Mouse (Mus musculus) T-cell, adult 2 months (primary cell): ENCODE data around the gene Gm3411.
"Not testable (repeated sequence)": the region's sequence is repeated elsewhere in the genome, so short reads cannot be mapped to it uniquely, and the experiment has no call there.

Source experiments
- DNase-seq: peaks from one replicate; pipeline ENCODE4 v3.0.0; 2022; ENCODE audit warnings: low spot score

Gm3411 gene

DNA sequence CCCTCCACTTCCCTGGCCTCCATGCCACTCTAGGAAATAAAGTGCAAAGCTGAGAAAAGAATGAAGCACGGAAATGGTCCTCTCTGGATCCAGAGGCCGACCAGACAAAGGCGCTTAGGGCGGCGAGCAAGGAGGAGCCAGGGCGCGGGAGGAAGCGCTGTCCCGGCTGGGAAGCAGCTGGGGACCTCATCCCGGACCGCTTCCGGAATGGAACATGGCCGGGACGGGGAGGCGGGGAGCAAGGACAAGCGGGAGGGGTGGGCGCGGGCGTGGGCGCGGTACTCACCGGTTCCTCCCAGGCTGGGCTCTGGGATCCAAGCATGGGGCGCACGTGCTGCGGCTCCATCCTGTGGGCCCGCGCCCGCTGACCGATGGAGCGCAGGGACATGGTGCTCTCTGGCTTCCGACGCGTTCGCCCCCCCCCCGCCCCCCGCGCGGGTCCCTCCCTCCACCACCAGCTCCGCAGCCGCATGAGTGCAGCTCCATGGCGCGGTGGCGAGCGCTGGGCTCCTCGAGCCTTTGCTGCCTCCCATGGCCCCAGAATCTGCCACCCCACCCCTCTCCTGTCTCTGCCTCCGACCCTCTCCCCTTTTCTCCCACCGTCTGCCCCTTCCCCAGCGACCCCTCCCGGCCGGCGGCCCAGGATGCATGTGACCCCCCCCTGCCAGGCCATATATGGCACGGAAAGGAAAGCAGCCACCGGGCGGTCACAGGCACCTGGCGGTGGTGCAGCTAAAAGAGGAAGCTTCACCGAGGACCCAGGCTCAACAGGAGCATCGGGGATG, at the start of gene Gm3411:
Gene Gm3411, minus strand, starts transcription at position 320 of the 785 bp plus-strand sequence.
- not testable (repeated sequence) for DNase-seq

DNA sequence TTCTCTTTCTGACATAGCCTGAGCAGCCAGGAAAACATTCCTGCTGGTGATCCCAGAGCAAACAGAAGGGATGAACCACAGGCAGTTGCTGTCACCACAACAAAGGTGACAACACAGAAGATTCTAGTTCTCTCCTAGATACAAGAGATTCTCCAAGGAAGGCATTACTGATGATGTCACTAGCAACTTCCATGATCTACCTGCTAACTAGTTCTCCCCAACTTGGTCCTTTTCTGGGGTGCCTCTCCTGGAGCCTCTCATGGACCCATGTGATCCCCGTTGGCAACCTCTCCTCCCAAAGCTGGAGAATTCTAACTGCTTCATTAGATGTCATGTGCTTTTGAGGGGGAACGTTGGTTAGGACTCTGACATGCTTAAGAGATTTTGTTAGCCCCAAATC, 17.7 kb upstream of the Gm3411 start, which contains the start of gene Gm21103:
Gene Gm21103, minus strand, starts transcription at position 101 of the 400 bp plus-strand sequence.
- not testable (repeated sequence) for DNase-seq

DNA sequence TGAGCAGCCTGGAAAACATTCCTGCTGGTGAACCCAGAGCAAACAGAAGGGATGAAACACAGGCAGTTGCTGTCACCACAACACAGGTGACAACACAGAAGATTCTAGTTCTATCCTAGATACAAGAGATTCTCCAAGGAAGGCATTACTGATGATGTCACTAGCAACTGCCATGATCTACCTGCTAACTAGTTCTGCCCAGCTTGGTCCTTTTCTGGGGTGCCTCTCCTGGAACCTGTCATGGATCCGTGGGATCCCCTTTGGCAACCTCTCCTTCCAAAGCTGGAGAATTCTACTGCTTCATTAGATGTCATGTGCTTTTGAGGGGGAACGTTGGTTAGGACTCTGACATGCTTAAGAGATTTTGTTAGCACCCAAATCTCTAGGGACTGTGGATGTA, 67.9 kb downstream of the Gm3411 start, which contains the start of gene Gm21560:
Gene Gm21560, minus strand, starts transcription at position 101 of the 400 bp plus-strand sequence.
- DNase-seq, result not testable (repeated sequence)
